Mouse (Mus musculus) E14TG2a.4 (cell line): Measurements from ENCODE around the gene Spocd1.

ENCODE experiments used
- CTCF ChIP-seq: conservative IDR thresholded peaks from 2 replicates; pipeline ENCODE4 v1.5.1; 2014; ENCODE audit warnings: low read length
- POU5F1 ChIP-seq: IDR thresholded peaks from 2 replicates; pipeline ENCODE4 v1.6.1; 2014; ENCODE audit warnings: low read length, borderline replicate concordance

GRCm38 (mm10) chr4:129993213-129993612 lies 64.2 kb downstream of the Spocd1 start:
- TF ChIP-seq CTCF = no peak
- TF ChIP-seq POU5F1 = no peak
